9 mouse cellular contexts compared by ENCODE assay signal in genomic region chr11:41644725-41645501, GRCm38 (mm10).
DNase-seq lines count a peak whose midpoint lies in the region; ATAC-seq and TF ChIP-seq lines count a peak whose summit lies in the region.
"Had no signal": no experiment of that assay in that cellular context is flagged by ENCODE, and none has a peak within 500 bp of the region (broad histone marks: within the 10 kb centered on the region; RNA-seq: fewer than 3 reads in every experiment).

No protein-coding gene starts in this region.

- no peaks in the 10 kb centered on the region for H3K36me3 ChIP-seq in heart, postnatal 0 days (replicated peaks; ENCODE audit: control insufficient read depth, insufficient read depth, low read length)
- H3K36me3 ChIP-seq in heart, adult 2 months (ENCODE audit: control insufficient read depth, insufficient read depth, low read length): no peaks in the 10 kb centered on the region
- H3K36me3 ChIP-seq in midbrain, postnatal 0 days (ENCODE audit: insufficient read depth, low read length): no peaks in the 10 kb centered on the region
- H3K36me3 ChIP-seq: G1E had no signal

- no peak overlapping the region for H3K27ac ChIP-seq in heart, postnatal 0 days (ENCODE audit: low read depth)
- no peak overlapping the region for H3K27ac ChIP-seq in heart, adult 2 months
- no peak overlapping the region for H3K27ac ChIP-seq in midbrain, postnatal 0 days (ENCODE audit: low read depth, low read length)

- no peak overlapping the region for H3K9ac ChIP-seq in heart, postnatal 0 days (replicated peaks; ENCODE audit: low read depth, low read length)
- H3K9ac ChIP-seq in heart, adult 2 months (ENCODE audit: low read depth, low read length): no peak overlapping the region
- H3K9ac ChIP-seq in midbrain, postnatal 0 days (replicated peaks; ENCODE audit: low read length, poor library complexity, severe bottlenecking): no peak overlapping the region

- H3K4me3 ChIP-seq in heart, postnatal 0 days (ENCODE audit: low read depth, low read length): no peak overlapping the region
- no peak overlapping the region for H3K4me3 ChIP-seq in heart, adult 2 months
- no peak overlapping the region for H3K4me3 ChIP-seq in midbrain, postnatal 0 days (ENCODE audit: low read depth, low read length)

- H3K9me3 ChIP-seq in heart, postnatal 0 days (replicated peaks; ENCODE audit: control insufficient read depth, low read length): no peaks in the 10 kb centered on the region
- H3K9me3 ChIP-seq in midbrain, postnatal 0 days (ENCODE audit: low read length): no peaks in the 10 kb centered on the region
- H3K9me3 ChIP-seq: G1E had no signal

- TF ChIP-seq EP300 in heart, postnatal 0 days (IDR thresholded peaks at IDR 0.05; ENCODE audit: low read depth): no peak
- no peak for TF ChIP-seq EP300 in heart, adult 2 months (IDR thresholded peaks at IDR 0.05; ENCODE audit: insufficient read depth, low read depth, low read length)

- H3K27me3 ChIP-seq in heart, postnatal 0 days (ENCODE audit: control insufficient read depth, insufficient read depth, low read length): no peaks in the 10 kb centered on the region
- no peaks in the 10 kb centered on the region for H3K27me3 ChIP-seq in heart, adult 2 months (ENCODE audit: control insufficient read depth, insufficient read depth, low read length)
- no peaks in the 10 kb centered on the region for H3K27me3 ChIP-seq in midbrain, postnatal 0 days (ENCODE audit: insufficient read depth, low read length)

- H3K4me1 ChIP-seq in heart, postnatal 0 days (ENCODE audit: control insufficient read depth, insufficient read depth): no peaks in the 10 kb centered on the region
- no peaks in the 10 kb centered on the region for H3K4me1 ChIP-seq in heart, adult 2 months (ENCODE audit: control insufficient read depth, insufficient read depth, low read length)
- H3K4me1 ChIP-seq in midbrain, postnatal 0 days (ENCODE audit: insufficient read depth, low read length): 0 out of 2 replicates have a peak, but pooled peaks cover 2% of the 10 kb centered on the region

- ATAC-seq in heart, postnatal 0 days (ENCODE audit: insufficient read depth, low read depth): no peak
- ATAC-seq in midbrain, postnatal 0 days (ENCODE audit: low FRiP score): peak; percentile 58

- H3K79me2 ChIP-seq in heart, adult 2 months (replicated peaks; ENCODE audit: control insufficient read depth, insufficient read depth, low read length): no peaks in the 10 kb centered on the region

- no peak overlapping the region for H3K4me2 ChIP-seq in heart, postnatal 0 days (ENCODE audit: low read depth, low read length)
- H3K4me2 ChIP-seq in midbrain, postnatal 0 days (ENCODE audit: low read depth, low read length, poor library complexity, severe bottlenecking): no peak overlapping the region

- TF ChIP-seq POLR2A in heart, adult 2 months (IDR thresholded peaks at IDR 0.05; ENCODE audit: insufficient read depth, low read depth, low read length): no peak

- no peak for TF ChIP-seq CTCF in heart, postnatal 0 days (IDR thresholded peaks at IDR 0.05; ENCODE audit: low read depth)
- TF ChIP-seq CTCF in heart, adult 2 months (IDR thresholded peaks at IDR 0.05): no peak
- TF ChIP-seq CTCF in midbrain, postnatal 0 days (IDR thresholded peaks at IDR 0.05): no peak

- 23% methylated on average over 7 of the region's 7 CpGs for WGBS in heart, postnatal 0 days
- WGBS in heart, adult 2 months: 20% methylated on average over 7 of the region's 7 CpGs
- 14% methylated on average over 7 of the region's 7 CpGs for WGBS in midbrain, postnatal 0 days

- intact Hi-C loops in heart, adult 2 months (cut with DNase I): no loop called here

- peak; percentile 18 for DNase-seq in heart, postnatal 0 days (ENCODE audit: low spot score)
- no peak for DNase-seq in heart, adult 2 months
- DNase-seq in embryo, embryonic 9.5 days (ENCODE audit: extremely low spot score): peak; percentile 65
- DNase-seq in hindlimb bud, embryonic 11.5 days (ENCODE audit: extremely low spot score, low read depth, low spot score): peak; percentile 37
- DNase-seq in midbrain, postnatal 0 days (ENCODE audit: low spot score): peak; percentile 85
- no peak for DNase-seq in thymus, postnatal 36 days
- no peak for DNase-seq in testis, postnatal 10 days (ENCODE audit: low spot score)
- no peak for DNase-seq in cerebellum, postnatal 36 days

Comparison
In these comparisons a context has a peak if more than half of its experiments do, and no peak if none do; other contexts are left out.
1. DNase-seq: peak in heart, postnatal 0 days (single experiment), embryo, embryonic 9.5 days (single experiment), hindlimb bud, embryonic 11.5 days (single experiment) and midbrain, postnatal 0 days (single experiment); none in heart, adult 2 months (0 of 2), thymus, postnatal 36 days (0 of 2), testis, postnatal 10 days (single experiment) and cerebellum, postnatal 36 days (0 of 2).